Mouse (Mus musculus): Measurements from ENCODE around the gene Rdm1. TPM values are rescaled to one million over a fixed set of nuclear protein-coding genes. Genes with fewer than 3 reads are reported as not detected.
A peak's percentile ranks its signal among the peaks of the same experiment; 100 is the strongest.

Rdm1 gene
- polyA plus RNA-seq, 2 experiments, result 35.5 to 39.2 TPM

GRCm38 (mm10) chr11:101667871-101668532 lies 41.0 kb downstream of the Rdm1 start:
- WGBS, result 79% methylated on average over 14 of the region's 14 CpGs
- Histone ChIP-seq H3K4me2 (replicated peaks; ENCODE audit: low read depth, low read length, severe bottlenecking) (no peak overlapping the region), H3K9ac (ENCODE audit: low read depth, low read length, severe bottlenecking) (no peak overlapping the region), H3K4me3 (replicated peaks; ENCODE audit: low read length) (no peak overlapping the region), H3K27ac (replicated peaks; ENCODE audit: low read depth, low read length) (no peak overlapping the region), H3K9me3 (ENCODE audit: control insufficient read depth, low read length) (no peaks in the 10 kb centered on the region), H3K36me3 (ENCODE audit: control insufficient read depth, insufficient read depth, low read length) (no peaks in the 10 kb centered on the region), H3K4me1 (ENCODE audit: control insufficient read depth, insufficient read depth, low read length) (no peaks in the 10 kb centered on the region), H3K27me3 (ENCODE audit: control insufficient read depth, insufficient read depth, low read length) (no peaks in the 10 kb centered on the region)
- peak; percentile 38 for DNase-seq (ENCODE audit: low spot score)
- ATAC-seq (ENCODE audit: low FRiP score, low read depth), result no peak
- TF ChIP-seq POLR2A (IDR thresholded peaks at IDR 0.05; ENCODE audit: borderline replicate concordance, extremely low read depth, insufficient read depth, insufficient read length), result no peak

GRCm38 (mm10) chr11:101668546-101669261 lies 41.7 kb downstream of the Rdm1 start:
- ATAC-seq (ENCODE audit: low FRiP score, low read depth) (no peak), DNase-seq (ENCODE audit: low spot score) (no peak)
- WGBS, result 34% methylated on average over 11 of the region's 13 CpGs
- H3K27ac ChIP-seq (replicated peaks; ENCODE audit: low read depth, low read length), result no peak overlapping the region
- H3K9me3 ChIP-seq (ENCODE audit: control insufficient read depth, low read length), result no peaks in the 10 kb centered on the region
- no peak overlapping the region for H3K4me3 ChIP-seq (replicated peaks; ENCODE audit: low read length)
- H3K4me2 ChIP-seq (replicated peaks; ENCODE audit: low read depth, low read length, severe bottlenecking), result no peak overlapping the region
- no peaks in the 10 kb centered on the region for H3K36me3 ChIP-seq (ENCODE audit: control insufficient read depth, insufficient read depth, low read length)
- no peaks in the 10 kb centered on the region for H3K4me1 ChIP-seq (ENCODE audit: control insufficient read depth, insufficient read depth, low read length)
- H3K9ac ChIP-seq (ENCODE audit: low read depth, low read length, severe bottlenecking), result no peak overlapping the region
- no peaks in the 10 kb centered on the region for H3K27me3 ChIP-seq (ENCODE audit: control insufficient read depth, insufficient read depth, low read length)
- TF ChIP-seq POLR2A (IDR thresholded peaks at IDR 0.05; ENCODE audit: borderline replicate concordance, extremely low read depth, insufficient read depth, insufficient read length), result no peak

DNA sequence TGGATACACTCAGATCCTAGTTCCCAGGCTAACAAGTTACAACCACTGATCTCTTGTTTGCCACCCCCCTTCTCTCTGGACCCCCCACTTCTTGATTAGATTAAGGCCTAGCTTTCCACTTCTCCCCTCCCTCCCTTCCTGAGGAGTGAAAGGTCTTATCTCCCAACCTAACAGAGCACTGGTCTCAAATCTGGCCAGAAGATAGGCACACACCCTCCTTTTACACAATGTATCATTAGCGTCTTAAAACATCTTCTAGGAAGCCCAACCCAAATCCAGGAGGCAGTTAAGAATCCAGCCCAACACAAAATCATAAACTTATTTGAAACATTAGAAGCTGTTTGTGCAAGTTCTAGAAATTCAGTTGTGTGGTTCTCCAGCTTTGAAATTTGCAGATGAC lies 43.3 kb downstream of the Rdm1 start:
- H3K27ac ChIP-seq (replicated peaks; ENCODE audit: low read depth, low read length), result no peak overlapping the region
- no peaks in the 10 kb centered on the region for H3K27me3 ChIP-seq (ENCODE audit: control insufficient read depth, insufficient read depth, low read length)
- H3K9me3 ChIP-seq (ENCODE audit: control insufficient read depth, low read length), result no peaks in the 10 kb centered on the region
- no peaks in the 10 kb centered on the region for H3K36me3 ChIP-seq (ENCODE audit: control insufficient read depth, insufficient read depth, low read length)
- no peak overlapping the region for H3K9ac ChIP-seq (ENCODE audit: low read depth, low read length, severe bottlenecking)
- H3K4me3 ChIP-seq (replicated peaks; ENCODE audit: low read length), result no peak overlapping the region
- H3K4me1 ChIP-seq (ENCODE audit: control insufficient read depth, insufficient read depth, low read length), result no peaks in the 10 kb centered on the region
- DNase-seq (ENCODE audit: low spot score) (no peak), ATAC-seq (ENCODE audit: low FRiP score, low read depth) (no peak)
- no peak overlapping the region for H3K4me2 ChIP-seq (replicated peaks; ENCODE audit: low read depth, low read length, severe bottlenecking)
- 78% methylated on average over 1 of the region's 1 CpGs for WGBS
- TF ChIP-seq POLR2A (IDR thresholded peaks at IDR 0.05; ENCODE audit: borderline replicate concordance, extremely low read depth, insufficient read depth, insufficient read length), result no peak

DNA sequence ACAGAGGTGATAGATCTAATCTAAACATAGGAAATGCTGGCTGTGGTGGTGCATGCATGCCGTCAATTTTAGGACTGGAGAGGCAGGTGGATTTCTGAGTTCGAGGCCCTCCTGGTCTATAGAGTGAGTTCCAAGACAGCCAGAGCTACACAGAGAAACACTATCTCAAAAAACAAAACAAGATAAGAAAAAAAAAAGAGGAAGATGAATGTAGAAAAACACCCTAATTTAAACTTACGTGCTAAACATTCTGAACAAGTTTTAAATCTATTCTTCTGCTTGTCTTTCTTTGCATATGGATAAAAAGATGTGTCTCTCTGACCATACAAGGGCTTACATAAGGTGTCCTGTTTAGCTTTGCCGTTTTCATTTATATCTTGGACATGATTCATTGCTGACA lies 44.3 kb downstream of the Rdm1 start:
- Histone ChIP-seq H3K27me3 (ENCODE audit: control insufficient read depth, insufficient read depth, low read length) (no peaks in the 10 kb centered on the region), H3K9me3 (ENCODE audit: control insufficient read depth, low read length) (no peaks in the 10 kb centered on the region), H3K4me2 (replicated peaks; ENCODE audit: low read depth, low read length, severe bottlenecking) (no peak overlapping the region), H3K4me3 (replicated peaks; ENCODE audit: low read length) (no peak overlapping the region), H3K9ac (ENCODE audit: low read depth, low read length, severe bottlenecking) (no peak overlapping the region), H3K4me1 (ENCODE audit: control insufficient read depth, insufficient read depth, low read length) (no peaks in the 10 kb centered on the region), H3K36me3 (ENCODE audit: control insufficient read depth, insufficient read depth, low read length) (no peaks in the 10 kb centered on the region), H3K27ac (replicated peaks; ENCODE audit: low read depth, low read length) (no peak overlapping the region)
- WGBS, result 84% methylated on average over 4 of the region's 4 CpGs
- no peak for DNase-seq (ENCODE audit: low spot score)
- no peak for ATAC-seq (ENCODE audit: low FRiP score, low read depth)
- TF ChIP-seq POLR2A (IDR thresholded peaks at IDR 0.05; ENCODE audit: borderline replicate concordance, extremely low read depth, insufficient read depth, insufficient read length), result no peak

- no peaks in the 10 kb centered on the region for H3K4me1 ChIP-seq (ENCODE audit: control insufficient read depth, insufficient read depth, low read length)
- H3K9me3 ChIP-seq (ENCODE audit: control insufficient read depth, low read length), result no peaks in the 10 kb centered on the region
- ATAC-seq (ENCODE audit: low FRiP score, low read depth), result no peak
- no peak overlapping the region for H3K9ac ChIP-seq (ENCODE audit: low read depth, low read length, severe bottlenecking)
- no peak overlapping the region for H3K27ac ChIP-seq (replicated peaks; ENCODE audit: low read depth, low read length)
- H3K4me3 ChIP-seq (replicated peaks; ENCODE audit: low read length), result no peak overlapping the region
- no peak for DNase-seq (ENCODE audit: low spot score)
- no peaks in the 10 kb centered on the region for H3K36me3 ChIP-seq (ENCODE audit: control insufficient read depth, insufficient read depth, low read length)
- H3K27me3 ChIP-seq (ENCODE audit: control insufficient read depth, insufficient read depth, low read length), result no peaks in the 10 kb centered on the region
- H3K4me2 ChIP-seq (replicated peaks; ENCODE audit: low read depth, low read length, severe bottlenecking), result no peak overlapping the region
- WGBS, result 30% methylated on average over 16 of the region's 16 CpGs
- TF ChIP-seq POLR2A (IDR thresholded peaks at IDR 0.05; ENCODE audit: borderline replicate concordance, extremely low read depth, insufficient read depth, insufficient read length), result no peak
Observed at GRCm38 (mm10) chr11:101673010-101673642, 46.1 kb downstream of the Rdm1 start.

Measured in limb, embryonic 14.5 days (tissue).